Mouse (Mus musculus): Measurements from ENCODE around the gene Abca2.

Gene Abca2

DNA sequence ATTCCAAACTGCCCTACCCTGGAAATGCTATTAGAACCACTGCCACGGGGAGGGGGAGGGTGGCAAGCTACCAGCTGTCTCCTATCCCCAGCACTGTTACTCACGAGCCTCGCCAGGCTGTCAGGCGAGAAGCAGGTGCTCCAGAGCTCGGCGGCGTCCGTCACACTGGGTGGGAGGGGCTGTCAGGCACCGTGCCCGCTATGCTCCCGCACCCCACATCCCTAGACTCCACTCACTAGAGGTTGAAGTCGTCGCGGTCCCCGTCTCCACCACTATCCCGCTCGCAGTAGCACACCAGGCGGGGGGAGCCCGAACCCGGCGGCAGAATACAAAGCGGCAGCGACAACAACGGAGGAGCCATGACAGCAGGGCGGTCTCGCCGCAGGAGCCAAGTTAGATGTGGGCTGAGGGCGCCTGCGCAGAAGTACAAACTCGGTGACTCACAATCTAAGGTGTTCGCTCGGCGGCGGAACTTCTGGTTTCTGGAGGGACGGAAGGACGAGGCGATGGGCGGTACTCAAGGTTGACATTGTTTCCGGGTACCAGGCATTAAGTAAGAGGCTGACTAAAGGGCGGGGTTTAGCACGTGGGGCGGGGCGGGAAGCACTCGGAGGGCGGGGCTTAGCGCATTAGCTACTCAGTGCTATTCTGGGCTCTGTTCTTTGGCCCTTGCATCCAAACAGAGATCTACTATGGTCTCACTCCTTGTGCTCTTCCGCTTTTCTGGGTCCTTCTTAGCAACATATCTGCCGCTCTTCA, 32.2 kb downstream of the Abca2 start, which contains the start of gene Paxx:
TSS of gene Paxx (minus strand) at position 544 of the 759 bp plus-strand sequence.
- DNase-seq (ENCODE audit: low spot score in 2 of 2), result peak; percentile 96 to 97

DNA sequence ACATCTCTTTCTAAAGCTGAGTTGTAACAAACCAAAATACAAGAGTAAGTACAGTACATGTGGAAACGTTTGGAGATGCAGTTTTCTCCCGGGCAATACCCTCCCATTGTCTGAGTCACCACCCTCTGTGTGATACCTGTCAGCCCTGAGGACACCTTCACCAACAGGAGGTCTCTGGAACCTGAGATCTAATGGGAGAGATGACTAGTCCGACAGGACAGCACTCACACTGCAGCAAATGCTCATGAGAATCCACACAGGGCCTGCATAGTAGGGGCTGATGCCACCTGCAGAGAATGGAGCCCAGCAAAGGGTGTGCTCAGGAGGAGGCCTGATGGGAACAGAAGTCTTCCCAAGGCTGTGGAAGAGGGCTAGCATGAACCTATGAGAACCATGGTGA, 32.9 kb downstream of the Abca2 start:
- no peak for DNase-seq (ENCODE audit: low spot score in 2 of 2)

DNA sequence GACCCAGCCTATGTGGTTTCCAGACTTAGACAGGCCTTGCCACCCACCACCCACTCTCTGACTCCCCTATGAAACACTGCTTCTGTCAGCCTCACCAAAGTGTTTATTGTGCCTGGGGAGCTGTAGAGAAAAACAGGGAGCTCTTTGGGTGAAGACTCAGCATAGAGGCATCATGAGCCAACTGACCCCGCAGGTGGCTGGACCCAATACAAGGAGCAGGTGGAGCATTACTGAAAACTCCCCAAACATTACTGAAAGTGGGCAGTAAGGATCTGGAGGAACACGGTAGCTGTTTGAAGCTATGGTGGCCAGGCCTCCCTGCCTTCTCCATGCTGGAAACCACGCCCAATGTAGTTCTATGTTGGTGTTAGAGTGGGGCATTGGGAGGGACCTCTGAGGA, 35.1 kb downstream of the Abca2 start:
- DNase-seq (ENCODE audit: low spot score in 2 of 2), result no peak

DNA sequence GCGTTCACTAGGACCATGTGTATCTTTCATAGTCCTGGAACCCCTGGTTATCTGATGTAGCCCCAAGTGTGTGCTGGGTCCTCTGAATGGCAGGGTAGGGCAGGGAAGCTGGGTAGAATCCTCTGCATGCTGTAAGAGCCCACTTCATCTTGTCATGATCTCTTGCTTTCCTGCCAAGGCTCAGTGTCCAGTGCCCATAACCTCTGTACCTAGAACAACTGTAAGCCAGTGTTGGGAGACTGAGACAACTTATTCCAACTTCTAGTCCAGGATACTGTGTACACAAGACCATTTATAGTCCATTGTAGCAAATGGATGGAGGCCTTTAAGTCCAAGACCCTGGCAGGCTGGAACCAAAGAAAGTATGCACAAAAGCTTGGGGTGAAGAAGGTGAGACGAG, 36.8 kb downstream of the Abca2 start:
- no peak for DNase-seq (ENCODE audit: low spot score in 2 of 2)

DNA sequence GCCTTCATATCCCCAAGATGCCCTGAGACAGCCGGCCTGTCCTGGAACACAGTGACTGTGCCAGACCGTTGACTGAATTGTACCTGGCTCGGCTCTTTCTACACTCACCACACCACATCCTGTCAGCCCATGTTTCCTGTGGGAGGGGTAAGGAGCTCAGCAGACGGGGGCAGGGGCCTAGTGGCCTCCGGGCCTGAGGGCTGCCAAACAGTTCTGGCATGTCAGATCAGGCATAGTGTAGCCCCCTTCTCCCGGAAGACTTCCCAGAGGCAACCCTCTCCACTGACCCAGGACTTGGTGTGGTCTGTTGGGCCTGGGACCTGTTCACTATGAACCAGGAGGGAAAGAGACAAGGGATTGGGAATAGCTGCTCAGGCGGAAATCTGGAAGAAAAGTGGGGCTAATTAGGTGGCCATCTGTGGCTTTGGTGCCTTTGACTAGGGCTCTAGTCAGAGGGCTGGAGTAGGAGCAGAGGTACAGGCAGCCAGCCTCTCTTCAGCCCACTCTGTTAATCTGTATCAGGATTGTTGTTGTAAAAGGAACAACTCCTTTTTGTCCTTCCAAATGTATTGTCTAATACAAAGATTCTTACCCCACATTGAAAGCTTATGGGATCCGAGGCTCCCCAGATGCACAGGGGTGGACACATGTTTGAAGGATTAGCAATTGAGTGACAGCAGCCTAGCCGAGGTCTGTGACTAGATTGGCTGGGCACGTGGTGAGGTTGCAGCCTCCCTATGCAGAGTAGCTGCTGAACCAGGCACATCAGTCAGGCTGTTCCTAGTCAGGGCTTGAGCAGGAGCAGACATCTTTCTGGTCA, 37.5 kb downstream of the Abca2 start:
- peak; percentile 86 to 88 for DNase-seq (ENCODE audit: low spot score in 2 of 2)

DNA sequence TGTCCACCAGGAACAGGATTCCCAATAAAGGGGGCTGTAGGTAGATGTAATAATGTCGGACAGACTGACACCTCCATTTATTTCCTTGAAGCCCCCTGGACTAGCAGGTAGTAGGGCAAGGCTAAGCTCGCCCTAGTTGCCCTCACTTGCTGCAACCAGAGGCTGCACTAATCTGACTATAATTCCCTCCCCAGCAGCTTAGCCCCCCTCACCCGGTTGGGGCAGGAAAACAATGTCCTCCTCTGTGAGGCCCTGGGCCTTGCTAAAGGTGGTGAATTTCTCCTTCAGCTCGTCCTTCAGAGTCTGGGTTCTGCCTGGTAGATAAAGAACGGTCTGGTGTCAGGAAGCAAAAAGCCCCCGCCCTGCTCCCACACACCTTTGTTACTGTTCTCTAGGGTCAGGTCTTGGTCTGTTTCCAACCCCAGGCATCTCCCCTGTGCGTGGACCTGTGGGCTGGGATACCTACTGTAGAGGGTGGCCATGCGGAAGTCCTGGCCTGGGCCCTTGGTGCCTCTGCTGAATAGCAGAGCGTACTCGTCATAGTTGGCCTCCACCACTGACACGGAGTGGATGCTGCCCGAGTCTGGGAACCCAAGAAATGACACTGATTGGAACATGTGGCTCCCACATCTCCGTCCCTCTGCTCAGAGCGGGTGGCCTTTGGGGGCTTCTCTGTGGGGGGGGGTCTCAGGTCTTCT, 39.3 kb downstream of the Abca2 start:
- no peak for DNase-seq (ENCODE audit: low spot score in 2 of 2)

DNA sequence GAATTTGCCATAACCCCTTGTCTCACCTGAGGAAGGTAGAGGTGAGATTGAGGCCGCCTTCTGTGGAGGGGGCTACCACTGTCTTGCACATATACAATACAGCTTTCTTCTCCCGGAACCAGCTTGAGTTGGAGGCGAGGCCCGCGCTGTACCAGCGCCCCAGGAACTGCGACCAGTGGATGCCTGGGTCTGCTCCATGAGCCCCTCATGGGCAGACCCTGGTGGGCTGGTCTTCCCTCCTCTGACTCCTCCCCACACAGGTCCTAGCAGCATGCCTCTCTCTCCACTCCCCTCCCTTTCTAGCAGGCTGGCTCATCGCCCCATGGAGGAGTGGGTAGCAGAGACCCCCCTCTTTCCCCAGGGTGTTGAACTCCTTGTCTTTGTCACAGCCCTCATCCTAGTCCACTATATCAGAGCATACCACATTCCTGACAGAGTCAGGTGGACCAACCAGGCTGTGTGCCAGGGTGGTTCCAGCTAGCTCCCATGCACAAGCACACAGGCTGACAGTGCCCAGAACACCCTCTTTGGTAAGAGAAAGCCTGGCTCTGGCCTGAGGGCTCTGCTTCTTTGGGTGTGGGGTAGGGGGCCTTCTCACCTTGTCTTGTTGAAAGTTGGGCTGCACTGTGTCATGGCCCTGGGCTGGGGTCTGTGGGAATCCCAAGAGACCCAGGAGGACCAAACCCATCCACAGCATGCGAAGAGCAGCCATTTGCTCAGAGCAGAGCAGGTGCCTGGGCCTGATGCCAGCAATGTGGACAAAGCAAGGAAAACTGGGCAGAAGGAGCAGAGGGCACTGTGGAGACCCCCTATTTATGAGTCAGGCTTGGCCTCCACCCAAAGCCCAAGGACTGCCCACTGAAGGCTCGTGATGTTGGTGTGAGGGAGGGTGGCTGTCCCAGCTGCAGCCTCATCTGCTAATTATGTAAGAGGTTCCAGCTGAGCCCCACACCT, 40.7 kb downstream of the Abca2 start:
- no peak for DNase-seq (ENCODE audit: low spot score in 2 of 2)

DNA sequence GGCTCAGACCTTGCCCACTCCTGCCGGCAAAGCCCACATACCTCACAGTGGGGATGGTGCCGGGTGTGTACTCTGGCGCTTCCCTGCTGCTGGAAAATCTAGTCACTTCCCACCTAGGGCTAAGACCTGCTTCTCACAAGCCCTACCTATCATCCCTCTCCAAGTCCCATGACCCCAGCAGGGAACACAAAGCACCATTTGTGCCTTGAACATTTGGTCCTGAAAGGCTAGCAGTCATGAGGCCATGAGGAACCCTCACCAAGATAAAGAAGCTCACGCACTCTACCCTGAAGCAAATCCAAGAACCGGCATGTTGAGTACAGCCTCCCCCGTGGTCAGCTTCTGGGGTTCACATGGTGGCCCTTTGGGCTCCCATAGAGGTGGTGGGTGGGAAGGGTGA, 41.5 kb downstream of the Abca2 start, which contains the start of gene Ptgds:
TSS of gene Ptgds (minus strand) at position 78 of the 400 bp plus-strand sequence.
- DNase-seq (ENCODE audit: low spot score in 2 of 2), result no peak

DNA sequence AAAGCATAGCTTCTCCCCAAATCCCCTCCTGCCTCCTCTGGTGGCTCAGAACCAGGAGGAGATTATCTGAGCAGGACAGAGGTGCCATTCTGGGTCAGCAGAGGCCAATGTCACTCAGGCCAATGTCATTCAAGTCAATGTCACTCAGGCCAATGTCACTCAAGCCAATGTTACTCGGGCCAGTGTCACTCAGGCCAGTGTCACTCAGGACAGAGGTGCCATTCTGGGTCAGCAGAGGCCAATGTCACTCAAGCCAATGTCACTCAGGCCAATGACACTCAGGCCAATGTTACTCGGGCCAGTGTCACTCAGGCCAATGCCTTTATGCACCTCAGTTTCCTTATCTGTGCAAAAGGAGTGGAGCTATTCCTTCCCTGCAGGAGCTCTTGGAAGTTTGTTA, 44.0 kb downstream of the Abca2 start:
- no peak for DNase-seq (ENCODE audit: low spot score in 2 of 2)

DNA sequence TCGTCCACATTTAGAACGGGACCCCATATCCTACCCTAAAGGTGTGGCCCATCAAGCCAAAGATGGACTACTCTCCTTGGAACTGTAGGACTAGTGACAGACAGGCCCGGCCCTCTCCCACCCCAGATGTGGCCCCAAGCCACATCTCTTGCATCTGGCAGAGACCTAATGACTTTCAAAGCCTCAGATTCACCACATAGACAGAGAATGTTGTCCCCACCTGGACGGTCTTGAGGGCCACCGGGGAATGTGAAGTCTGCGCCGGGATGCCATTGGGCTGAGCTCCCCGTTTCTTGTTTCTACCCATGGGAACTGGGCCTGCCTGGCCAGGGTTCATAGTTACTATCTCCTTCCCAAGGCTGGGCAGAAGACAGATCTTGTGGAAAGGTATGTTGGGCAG, 49.0 kb downstream of the Abca2 start:
- DNase-seq (ENCODE audit: low spot score in 2 of 2), result no peak

DNA sequence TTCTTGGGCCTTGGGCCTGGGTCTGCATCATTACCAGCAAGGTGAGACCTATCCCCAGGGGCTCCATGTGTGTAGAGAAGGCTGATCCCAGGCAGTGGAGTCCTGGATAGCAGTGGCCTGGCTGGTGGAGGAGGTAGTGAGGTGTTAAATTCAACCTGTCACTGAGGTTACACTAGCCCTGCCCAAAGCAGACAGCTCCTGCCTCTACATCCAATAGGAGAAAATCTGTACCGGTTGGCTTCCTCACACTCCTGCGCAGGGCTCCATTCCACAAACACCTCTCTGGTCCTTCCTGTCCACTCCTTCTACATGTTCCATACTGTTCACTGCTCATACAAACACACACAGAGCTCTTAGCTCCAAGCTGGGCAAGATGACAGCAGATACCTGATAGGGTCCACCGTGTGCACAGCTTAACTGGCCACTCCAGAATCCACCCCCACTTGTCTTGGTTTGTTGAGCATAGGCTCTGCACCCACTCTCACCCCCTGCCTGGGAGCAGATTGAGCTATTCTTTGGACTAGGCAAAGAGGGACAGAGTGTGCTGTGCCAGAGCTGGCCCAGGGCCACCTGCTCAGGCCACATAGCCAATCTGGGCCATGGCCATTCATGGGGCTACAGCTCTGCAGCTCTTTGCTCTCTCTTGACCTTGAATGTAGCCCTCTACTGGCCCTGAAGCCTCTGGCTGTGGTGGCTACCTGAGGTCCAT, 49.6 kb downstream of the Abca2 start:
- DNase-seq (ENCODE audit: low spot score in 2 of 2), result no peak

DNA sequence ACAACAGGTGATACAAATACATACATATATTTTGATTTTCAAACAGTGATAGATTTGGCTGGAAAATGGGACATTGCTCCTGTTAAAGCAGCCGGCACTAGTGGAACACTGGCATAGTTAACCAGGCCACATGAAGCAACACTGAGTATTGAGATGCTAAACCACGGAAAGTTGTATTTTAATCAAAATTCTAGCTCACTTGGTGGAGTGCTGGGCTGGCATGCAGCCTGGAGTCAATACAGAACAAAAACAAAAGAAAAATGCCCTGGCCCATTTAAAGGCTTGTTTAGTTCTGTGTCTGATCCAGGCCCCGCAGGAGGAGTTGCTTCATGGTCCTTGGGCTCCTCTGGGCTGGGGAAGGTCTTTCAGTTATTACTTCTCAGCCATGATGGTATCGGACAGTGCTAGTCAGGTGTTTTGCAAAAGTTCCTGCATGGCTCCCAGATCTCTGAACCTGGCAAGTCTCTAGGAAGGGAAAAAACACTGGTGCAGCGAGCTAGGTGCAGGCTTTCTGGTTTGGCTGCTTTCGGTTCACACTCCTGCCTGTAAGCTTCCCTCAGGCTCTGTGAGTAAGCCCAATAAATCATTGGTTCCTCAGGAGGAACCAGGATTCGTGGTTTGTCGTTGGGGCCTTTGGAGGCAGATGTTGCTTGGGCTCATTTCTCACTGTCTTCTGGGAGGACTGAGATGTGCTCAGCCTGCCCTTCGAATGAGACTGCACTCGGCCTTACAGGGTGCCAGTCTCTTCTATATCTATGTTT, 51.2 kb downstream of the Abca2 start:
- no peak for DNase-seq (ENCODE audit: low spot score in 2 of 2)

DNA sequence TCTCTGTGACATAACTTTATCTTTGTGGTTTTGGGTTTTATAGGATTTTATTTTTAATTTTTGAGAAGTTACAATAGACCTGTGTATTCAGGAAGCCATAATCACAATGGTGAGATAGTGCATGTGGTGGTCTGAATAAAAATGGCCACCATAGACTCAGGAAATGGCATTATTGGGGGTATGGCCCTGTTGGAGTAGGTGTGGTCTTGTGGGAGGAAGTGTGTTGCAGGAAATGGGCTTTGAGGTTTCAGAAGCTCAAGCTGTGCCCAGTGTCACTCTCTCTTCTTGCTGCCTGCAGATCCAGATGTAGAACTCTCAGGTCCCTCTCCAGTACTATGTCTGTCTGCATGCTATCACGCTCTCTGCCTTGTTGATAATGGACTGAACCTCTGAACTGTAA, 52.0 kb downstream of the Abca2 start:
- no peak for DNase-seq (ENCODE audit: low spot score in 2 of 2)

DNA sequence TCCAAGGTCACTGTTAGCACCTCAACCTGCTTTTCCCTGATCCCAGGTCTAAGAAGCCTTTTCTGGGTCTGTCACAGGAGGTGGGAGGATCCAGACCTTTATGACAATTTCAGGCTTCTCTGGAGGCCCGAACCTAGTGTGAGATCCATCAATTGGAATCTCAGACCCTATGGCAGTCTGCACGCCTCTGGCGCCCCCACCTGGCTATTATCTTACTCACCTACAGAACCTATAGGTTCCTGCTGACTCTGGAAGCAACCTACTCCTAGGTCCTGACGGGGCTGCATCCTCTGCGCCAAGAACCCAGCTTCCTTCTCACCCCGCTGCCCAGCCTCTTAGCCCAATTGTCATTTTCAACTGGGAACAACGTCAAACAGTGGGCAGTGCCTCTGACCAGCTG, 54.5 kb downstream of the Abca2 start:
- DNase-seq (ENCODE audit: low spot score in 2 of 2), result peak; percentile 36 to 57

DNA sequence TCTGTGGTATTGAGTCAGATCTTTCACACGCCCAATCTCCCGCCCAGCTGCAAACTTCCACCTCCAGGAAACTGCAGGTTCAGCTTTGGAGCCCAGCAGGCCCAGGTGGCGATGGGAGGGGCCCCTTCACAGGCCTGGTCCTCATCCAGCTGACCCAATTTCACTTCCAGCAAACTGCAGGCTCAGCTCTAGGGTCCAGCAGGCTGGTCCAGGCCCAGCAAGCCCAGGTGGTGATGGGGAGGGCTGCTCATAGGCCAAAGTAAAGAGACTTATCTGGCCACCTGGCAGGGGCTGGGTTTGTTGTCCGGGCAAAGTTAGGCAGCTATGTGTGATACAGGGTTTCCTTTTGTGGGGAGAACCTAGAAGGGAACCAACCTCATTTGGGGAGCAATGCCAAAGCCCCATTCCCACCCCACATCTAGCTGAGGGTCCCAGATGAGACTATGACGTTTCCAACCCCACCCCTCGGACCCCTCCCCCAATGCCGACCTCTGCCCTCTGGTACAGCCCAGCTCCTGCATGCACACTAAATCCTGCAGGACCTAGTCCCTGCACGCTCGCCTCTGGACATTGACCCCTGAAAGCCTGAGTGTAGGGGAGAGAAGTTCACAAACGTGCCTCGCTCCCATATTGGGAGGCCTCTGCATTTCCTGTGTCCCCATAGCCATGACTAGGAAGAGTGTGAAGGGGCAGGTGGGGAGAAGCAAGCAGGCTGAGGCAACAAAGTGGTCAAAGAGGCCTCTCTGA, 56.6 kb downstream of the Abca2 start:
- no peak for DNase-seq (ENCODE audit: low spot score in 2 of 2)

DNA sequence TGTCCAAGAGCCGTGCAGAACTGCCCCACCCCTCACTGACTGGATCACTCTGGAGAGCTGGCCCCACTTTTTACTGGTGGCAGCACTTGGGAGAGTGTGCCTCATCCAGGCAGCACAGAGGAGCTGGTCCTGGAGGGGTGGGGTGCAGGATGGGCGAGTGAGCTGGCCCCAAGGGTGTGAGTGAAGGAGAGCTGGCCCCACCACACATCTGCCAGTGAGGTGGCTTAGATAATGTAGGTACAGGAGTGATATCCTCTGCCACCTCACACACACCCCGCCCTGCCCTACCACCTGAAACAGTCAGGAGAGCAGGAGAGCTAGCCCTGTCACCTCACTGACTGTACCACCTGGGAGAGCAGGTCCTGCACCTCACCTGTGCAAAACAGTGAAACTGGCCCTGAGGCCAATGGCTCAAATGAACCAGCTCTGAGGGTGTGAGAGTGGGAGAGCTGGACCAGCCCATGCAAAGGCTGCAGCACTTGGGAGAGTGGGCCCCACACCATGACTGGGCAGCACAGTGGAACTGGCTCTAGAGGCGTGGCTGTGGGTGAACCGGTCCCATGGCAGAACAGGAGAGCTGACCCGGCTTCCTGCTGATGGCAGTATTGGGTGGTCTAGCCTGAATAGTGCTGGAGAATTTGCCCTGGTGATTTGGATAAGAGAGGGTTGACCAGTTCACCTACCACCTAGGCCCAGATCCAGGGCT, 59.6 kb downstream of the Abca2 start:
- no peak for DNase-seq (ENCODE audit: low spot score in 2 of 2)

DNA sequence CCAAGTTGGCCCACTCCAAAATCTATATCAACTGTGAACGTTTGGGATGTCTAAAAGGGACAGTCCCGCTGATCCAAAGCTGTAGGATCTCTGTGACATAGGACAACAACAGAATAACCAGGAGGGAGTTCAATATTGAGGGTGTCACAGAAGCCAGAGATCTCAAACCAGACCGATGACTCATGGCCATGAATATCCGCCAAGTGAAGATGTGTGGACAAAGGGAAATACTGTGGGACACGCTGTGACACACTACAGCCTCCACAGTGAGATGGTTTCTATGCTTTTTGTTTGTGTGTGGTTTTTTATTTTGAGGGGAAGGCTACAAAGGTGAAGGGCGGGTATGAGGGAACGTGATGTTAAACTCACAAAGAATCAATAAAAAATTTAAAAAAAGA, 60.2 kb downstream of the Abca2 start:
- no peak for DNase-seq (ENCODE audit: low spot score in 2 of 2)

DNA sequence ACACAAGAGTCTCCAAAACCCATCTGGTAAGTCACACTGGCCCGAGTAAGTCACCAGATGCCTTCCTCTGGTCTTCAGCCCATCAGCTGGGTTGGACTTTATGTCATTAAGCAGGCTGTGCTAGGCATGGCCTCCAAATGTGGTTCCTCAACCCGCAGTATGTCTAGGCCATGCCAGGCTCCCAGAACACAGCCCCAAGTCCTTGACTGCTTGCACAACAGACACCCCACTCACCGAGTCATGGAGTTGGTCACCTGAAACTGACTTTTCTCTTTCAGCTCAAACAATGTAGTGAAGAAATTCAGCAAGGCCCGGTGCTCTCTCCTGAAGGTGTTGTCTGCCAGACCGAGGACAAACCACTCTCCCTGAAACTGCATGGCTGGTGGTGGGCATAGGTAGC, 64.5 kb downstream of the Abca2 start:
- no peak for DNase-seq (ENCODE audit: low spot score in 2 of 2)
